Mouse (Mus musculus) kidney, embryonic 14.5 days (tissue): ENCODE measurements around the gene Cd93. TPM values are rescaled to one million over a fixed set of nuclear protein-coding genes. Genes with fewer than 3 reads are reported as not detected.

Experiments
- ATAC-seq: fragments of 200-750 bp; cut with Nextera tagmentation; 2 replicates; pipeline ENCODE4 v1.8.0; 2017; ENCODE audit warnings: moderate number of reproducible peaks, mild to moderate bottlenecking, moderate TSS enrichment, moderate library complexity; ENCODE audit not compliant: low FRiP score, low TSS enrichment
- H3K27ac ChIP-seq: fragments of 300-500 bp; sonication (generic); 2 replicates; pipeline ENCODE4 v1.5.1; 2014; ENCODE audit warnings: low read depth, mild to moderate bottlenecking, low read length, moderate library complexity, mixed read lengths
- H3K27me3 ChIP-seq: fragments of 300-500 bp; sonication (generic); 2 replicates; pipeline ENCODE4 v1.6.1; 2014; ENCODE audit warnings: mild to moderate bottlenecking, low read length; ENCODE audit not compliant: control insufficient read depth, insufficient read depth
- H3K36me3 ChIP-seq: fragments of 300-500 bp; sonication (generic); 2 replicates; pipeline ENCODE4 v1.6.1; 2014; ENCODE audit warnings: low read length, mixed read lengths; ENCODE audit not compliant: control insufficient read depth, insufficient read depth
- H3K4me1 ChIP-seq: fragments of 300-500 bp; sonication (generic); 2 replicates; pipeline ENCODE4 v1.6.1; 2014; ENCODE audit warnings: low read length, mixed read lengths; ENCODE audit not compliant: control insufficient read depth, insufficient read depth
- H3K4me2 ChIP-seq: fragments of 300-500 bp; sonication (generic); replicated peaks from 2 replicates; pipeline ENCODE4 v1.6.1; 2014; ENCODE audit warnings: low read depth, mild to moderate bottlenecking, low read length
- H3K4me3 ChIP-seq: fragments of 300-500 bp; sonication (generic); 2 replicates; pipeline ENCODE4 v1.5.1; 2014; ENCODE audit warnings: mild to moderate bottlenecking, low read length
- H3K9ac ChIP-seq: fragments of 300-500 bp; sonication (generic); 2 replicates; pipeline ENCODE4 v1.6.1; 2014; ENCODE audit warnings: low read depth, mild to moderate bottlenecking, low read length, moderate library complexity
- H3K9me3 ChIP-seq: fragments of 300-500 bp; sonication (generic); 2 replicates; pipeline ENCODE4 v1.6.1; 2016; ENCODE audit warnings: low read length; ENCODE audit not compliant: control insufficient read depth
- WGBS: fragments of 180-500 bp; shearing (Covaris S2); extraction: QIAGEN DNeasy Blood & Tissue Kit; methylation state at CpG from one replicate; pipeline ENCODE4 v1.1.7; 2014; 5-methylcytosine and 5-hydroxymethylcytosine counted together
- polyA plus RNA-seq: library from polyadenylated mRNA; unstranded; fragments of >200 nt; fragmentation: Nextera tagmentation; extraction: Ambion mirVana; gene quantifications from 2 replicates; pipeline ENCODE4 v1.2.1, GENCODE M21; 2014

The Cd93 gene
- polyA plus RNA-seq, 1 experiment from 2014 or later, result 16.0 TPM

DNA sequence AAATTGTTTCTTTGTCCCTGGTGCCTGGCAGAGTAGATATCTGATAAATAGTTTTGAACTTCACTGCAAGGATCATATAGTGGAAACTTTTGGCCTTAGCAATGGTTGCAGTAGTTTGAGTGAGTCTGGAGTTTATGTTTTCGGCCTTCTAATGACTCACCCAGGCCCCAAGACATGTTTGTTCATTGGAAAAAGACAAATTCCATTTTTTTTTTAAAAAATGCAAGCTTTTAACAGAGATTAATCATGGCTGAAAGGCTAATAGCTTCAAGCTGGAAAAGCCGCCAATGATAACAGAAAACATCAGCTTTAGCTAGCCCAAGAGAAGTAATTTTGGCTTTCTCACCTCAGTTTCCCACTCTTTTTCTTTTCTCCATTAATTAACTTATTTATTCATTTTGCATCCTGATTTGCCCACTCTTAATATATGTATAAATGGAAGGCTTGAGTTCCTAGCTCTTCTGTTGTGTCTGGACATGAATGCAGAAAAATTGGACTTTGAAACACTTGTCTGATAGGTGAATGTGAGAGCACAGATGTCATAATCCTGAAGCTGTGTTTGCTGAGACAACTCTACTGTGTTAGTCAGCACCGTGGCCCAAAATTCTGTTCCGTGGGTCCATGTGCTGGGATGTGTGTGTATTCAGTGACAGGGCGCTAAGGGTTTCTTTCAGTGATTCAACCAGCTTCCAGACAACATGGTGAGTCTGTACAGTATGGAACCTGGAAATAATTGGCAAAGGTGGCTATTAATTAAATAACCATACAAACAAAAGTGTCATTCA is 44.3 kb downstream of the Cd93 start:
- H3K9ac ChIP-seq, result no peak overlapping the region
- no peaks in the 10 kb centered on the region for H3K36me3 ChIP-seq
- 86% methylated on average over 5 of the region's 5 CpGs for WGBS
- H3K4me2 ChIP-seq, result no peak overlapping the region
- no peaks in the 10 kb centered on the region for H3K9me3 ChIP-seq
- no peak for ATAC-seq
- no peaks in the 10 kb centered on the region for H3K4me1 ChIP-seq
- H3K27ac ChIP-seq, result no peak overlapping the region
- peaks cover 17% of the 10 kb centered on the region for H3K27me3 ChIP-seq
- no peak overlapping the region for H3K4me3 ChIP-seq

DNA sequence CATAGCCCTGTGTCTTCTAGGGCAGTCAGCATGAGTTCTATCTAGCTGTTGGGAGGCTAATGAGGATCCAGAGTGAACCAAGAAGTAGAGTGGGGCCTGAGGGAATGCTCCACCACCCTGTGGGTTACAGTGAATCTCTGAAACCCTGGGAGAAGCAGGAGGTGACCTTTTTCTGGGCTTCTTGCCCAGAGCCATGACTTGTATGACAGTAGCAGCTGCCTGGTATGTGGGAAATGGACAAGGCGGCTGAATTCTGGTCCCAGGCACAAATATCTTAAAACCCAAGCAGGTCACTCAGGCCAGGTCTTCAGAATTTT is 45.6 kb downstream of the Cd93 start:
- Histone ChIP-seq H3K4me1 (no peaks in the 10 kb centered on the region), H3K9me3 (no peaks in the 10 kb centered on the region), H3K27me3 (peaks cover 16% of the 10 kb centered on the region), H3K36me3 (no peaks in the 10 kb centered on the region), H3K27ac (no peak overlapping the region), H3K4me2 (no peak overlapping the region), H3K4me3 (no peak overlapping the region), H3K9ac (no peak overlapping the region)
- ATAC-seq, result no peak
- 64% methylated on average over 1 of the region's 1 CpGs for WGBS

DNA sequence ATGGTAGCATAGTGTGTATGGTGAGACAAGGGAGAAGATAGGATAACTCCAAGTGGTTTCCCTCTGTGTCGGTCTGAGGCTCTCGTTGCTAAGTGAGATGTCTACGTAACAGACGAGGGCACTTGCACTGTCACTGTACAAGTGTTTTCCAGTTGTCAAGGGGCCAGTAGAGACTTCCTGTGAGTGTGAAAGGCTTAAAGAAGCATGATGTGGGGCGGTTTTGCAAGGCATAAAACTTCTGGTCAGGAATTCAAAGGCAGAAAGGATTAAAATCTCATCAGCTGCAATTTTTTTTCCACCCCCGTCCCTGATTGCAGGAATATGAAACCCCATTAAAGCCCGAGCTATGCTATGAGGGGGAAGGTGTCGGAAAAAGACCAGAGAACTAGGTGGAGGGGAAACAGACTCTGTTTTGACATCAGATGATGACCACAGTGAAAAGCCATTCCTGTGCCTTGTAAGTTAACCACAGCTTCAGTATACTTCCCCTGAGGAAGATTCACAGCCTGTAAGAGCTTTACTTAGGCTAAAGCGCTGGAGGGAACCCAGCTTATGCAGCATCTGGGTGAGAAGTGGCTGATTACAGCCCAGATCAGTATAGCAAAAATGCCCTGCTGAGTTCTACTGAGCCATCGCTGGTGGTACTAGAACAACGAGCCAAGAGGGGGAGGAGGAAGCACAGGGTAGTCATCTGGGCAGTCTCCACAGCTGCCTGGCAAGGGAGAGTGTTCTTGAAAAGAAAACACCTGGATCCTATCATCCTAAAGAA is 46.2 kb downstream of the Cd93 start:
- H3K4me2 ChIP-seq, result no peak overlapping the region
- no peak for ATAC-seq
- peaks cover 16% of the 10 kb centered on the region for H3K27me3 ChIP-seq
- no peaks in the 10 kb centered on the region for H3K4me1 ChIP-seq
- H3K9ac ChIP-seq, result no peak overlapping the region
- no peak overlapping the region for H3K27ac ChIP-seq
- no peak overlapping the region for H3K4me3 ChIP-seq
- 69% methylated on average over 11 of the region's 11 CpGs for WGBS
- no peaks in the 10 kb centered on the region for H3K9me3 ChIP-seq
- H3K36me3 ChIP-seq, result no peaks in the 10 kb centered on the region

DNA sequence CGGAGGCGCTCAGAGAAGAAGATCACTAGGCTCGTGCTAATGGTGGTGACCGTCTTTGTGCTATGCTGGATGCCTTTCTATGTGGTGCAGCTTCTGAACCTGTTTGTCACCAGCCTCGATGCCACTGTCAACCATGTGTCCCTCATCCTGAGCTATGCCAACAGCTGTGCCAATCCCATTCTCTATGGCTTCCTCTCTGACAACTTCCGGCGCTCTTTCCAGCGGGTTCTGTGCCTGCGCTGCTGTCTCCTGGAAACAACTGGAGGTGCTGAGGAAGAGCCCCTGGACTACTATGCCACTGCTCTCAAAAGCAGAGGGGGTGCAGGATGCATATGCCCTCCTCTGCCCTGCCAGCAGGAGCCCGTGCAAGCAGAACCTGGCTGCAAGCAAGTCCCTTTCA is 47.2 kb downstream of the Cd93 start:
- H3K4me2 ChIP-seq, result no peak overlapping the region
- no peaks in the 10 kb centered on the region for H3K4me1 ChIP-seq
- H3K27ac ChIP-seq, result no peak overlapping the region
- no peak overlapping the region for H3K9ac ChIP-seq
- no peak overlapping the region for H3K4me3 ChIP-seq
- peaks cover 16% of the 10 kb centered on the region for H3K27me3 ChIP-seq
- 73% methylated on average over 10 of the region's 10 CpGs for WGBS
- ATAC-seq, result no peak
- H3K36me3 ChIP-seq, result no peaks in the 10 kb centered on the region
- no peaks in the 10 kb centered on the region for H3K9me3 ChIP-seq

DNA sequence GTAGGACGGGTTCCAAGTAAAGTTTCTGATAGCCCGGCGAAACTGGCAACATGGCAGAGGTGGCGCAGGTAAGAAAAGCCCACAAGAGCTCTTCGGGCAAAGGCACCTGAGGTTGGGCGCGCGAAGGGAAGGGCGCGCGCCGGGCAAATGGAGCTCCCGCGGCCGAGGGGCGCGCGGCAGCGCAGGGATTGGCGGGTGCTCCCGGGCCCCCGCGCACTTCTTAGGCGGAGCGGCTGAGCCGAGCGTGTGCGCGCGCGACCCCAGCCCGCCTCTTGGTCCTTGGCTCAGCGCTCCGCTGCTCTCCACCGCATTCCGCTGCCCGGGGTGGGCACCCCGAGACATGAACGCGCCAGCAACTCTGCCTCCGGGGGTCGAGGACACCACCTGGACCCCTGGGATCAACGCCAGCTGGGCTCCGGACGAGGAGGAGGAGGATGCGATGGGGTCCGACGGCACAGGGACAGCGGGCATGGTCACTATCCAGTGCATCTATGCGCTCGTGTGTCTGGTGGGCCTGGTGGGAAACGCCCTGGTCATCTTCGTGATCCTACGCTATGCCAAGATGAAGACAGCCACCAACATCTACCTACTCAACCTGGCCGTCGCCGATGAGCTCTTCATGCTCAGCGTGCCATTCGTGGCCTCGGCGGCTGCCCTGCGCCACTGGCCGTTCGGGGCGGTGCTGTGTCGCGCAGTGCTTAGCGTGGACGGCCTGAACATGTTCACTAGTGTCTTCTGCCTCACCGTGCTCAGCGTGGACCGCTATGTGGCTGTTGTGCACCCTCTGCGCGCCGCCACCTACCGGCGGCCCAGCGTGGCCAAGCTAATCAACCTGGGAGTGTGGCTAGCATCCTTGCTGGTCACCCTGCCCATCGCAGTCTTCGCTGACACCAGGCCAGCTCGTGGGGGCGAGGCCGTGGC is 48.0 kb downstream of the Cd93 start, which contains the start of gene Sstr4:
Gene Sstr4 (plus strand): TSS at position 214 of the 921 bp plus-strand sequence.
- Histone ChIP-seq H3K4me2 (peak within 1 kb of the TSS; percentile 93), H3K9me3 (no peaks in the 10 kb centered on the region), H3K4me1 (no peaks in the 10 kb centered on the region), H3K36me3 (no peaks in the 10 kb centered on the region), H3K27ac (no peak within 1 kb of the TSS), H3K4me3 (peak within 1 kb of the TSS; percentile 48), H3K27me3 (peaks cover 16% of the 10 kb centered on the region), H3K9ac (peak within 1 kb of the TSS; percentile 20)
- ATAC-seq, result peak; percentile 77
- WGBS, result 7% methylated on average over 55 of the region's 83 CpGs

DNA sequence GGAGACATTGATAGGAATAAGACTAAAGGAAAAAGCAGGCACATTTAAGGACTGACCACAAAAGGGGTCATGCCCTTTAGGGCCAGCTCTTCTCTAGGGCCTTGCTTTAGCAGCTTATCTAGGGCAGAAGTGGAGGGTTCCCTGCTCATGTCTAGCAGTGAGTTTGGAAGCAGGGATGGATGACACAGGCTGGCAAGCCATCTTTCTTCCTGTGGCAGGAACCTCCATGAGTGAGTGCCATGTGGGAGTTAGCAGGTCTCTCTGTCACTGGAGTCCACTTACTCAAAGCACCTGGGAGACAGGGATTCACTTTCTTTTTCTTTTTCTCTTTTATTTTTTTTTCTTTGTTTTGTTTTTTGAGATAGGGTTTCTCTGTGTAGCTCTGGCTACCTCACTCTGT is 49.5 kb downstream of the Cd93 start:
- Histone ChIP-seq H3K4me3 (no peak overlapping the region), H3K36me3 (no peaks in the 10 kb centered on the region), H3K4me2 (no peak overlapping the region), H3K4me1 (no peaks in the 10 kb centered on the region), H3K9me3 (no peaks in the 10 kb centered on the region), H3K9ac (no peak overlapping the region), H3K27me3 (peaks cover 16% of the 10 kb centered on the region), H3K27ac (no peak overlapping the region)
- ATAC-seq, result no peak

DNA sequence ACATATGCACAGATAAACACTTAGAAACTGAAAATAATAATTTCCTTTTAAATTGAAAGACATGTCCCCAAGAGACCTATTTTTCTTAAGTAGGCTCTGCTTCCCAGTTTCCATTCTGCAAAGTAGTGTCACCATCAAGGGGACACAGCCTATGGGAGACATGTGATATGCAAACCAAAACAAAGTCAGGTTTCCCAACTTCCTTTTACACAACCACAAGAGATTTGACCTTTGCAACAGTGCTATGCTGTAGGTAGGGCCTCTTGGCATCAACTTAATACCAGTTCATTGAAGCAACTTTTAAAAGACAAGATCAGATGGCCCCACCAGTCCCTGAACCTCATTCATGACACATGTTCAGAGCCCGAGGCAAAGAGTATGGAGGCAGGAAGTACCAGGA is 50.2 kb downstream of the Cd93 start:
- peaks cover 16% of the 10 kb centered on the region for H3K27me3 ChIP-seq
- H3K9me3 ChIP-seq, result no peaks in the 10 kb centered on the region
- H3K9ac ChIP-seq, result no peak overlapping the region
- no peak overlapping the region for H3K4me2 ChIP-seq
- H3K36me3 ChIP-seq, result no peaks in the 10 kb centered on the region
- 69% methylated on average over 1 of the region's 1 CpGs for WGBS
- no peak overlapping the region for H3K4me3 ChIP-seq
- H3K27ac ChIP-seq, result no peak overlapping the region
- ATAC-seq, result no peak
- H3K4me1 ChIP-seq, result no peaks in the 10 kb centered on the region

DNA sequence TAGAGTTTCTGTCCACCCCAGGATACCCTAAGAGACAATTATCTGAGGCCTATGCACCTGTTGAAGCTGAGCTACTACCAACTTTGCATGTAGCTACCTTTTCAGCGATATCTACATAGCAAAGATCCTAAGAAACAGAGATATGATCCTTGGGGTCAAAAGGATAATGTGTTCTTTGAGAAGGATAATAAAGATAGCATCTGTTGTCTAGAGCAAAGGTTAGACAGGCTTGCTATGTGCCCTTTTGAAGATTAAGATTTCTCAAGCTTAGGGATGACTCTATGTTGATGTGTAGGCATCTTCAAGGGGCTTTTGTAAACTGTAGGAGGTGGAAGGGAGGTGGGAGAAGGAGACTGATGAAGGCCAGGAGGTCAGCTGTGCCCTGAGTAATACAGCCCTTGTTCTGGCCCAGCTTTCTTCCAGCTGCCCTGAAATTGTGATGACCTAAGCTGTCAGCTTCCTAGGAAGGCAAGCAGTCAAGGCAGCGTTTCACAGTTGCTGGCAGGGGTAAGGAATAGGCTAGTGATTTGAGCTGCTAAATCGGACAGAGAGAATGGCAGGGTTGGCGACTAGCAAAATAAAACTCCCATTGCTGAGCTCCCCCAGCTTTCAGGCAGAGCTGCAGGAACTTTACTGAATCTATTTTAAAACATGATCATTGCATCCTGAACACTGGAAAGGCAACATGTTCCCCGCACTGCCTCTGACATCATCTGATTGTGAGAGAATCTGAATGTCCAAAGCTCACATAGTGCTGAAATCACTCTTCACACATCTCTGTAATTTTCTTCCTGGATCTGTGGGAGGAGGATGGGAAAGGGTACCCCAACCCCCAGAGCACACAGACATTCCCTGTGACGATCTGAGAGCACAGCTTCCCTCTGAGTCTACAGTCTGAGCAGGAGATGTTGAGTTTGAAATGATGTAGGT is 55.4 kb downstream of the Cd93 start:
- ATAC-seq, result no peak
- no peaks in the 10 kb centered on the region for H3K4me1 ChIP-seq
- H3K27me3 ChIP-seq, result no peaks in the 10 kb centered on the region
- H3K4me2 ChIP-seq, result no peak overlapping the region
- no peak overlapping the region for H3K9ac ChIP-seq
- H3K36me3 ChIP-seq, result no peaks in the 10 kb centered on the region
- H3K4me3 ChIP-seq, result no peak overlapping the region
- no peak overlapping the region for H3K27ac ChIP-seq
- WGBS, result 65% methylated on average over 6 of the region's 6 CpGs
- H3K9me3 ChIP-seq, result no peaks in the 10 kb centered on the region
